Mouse (Mus musculus): ENCODE results near the gene Specc1l. TPM values are rescaled to one million over a fixed set of nuclear protein-coding genes. Genes with fewer than 3 reads are reported as not detected.
A peak's percentile ranks its signal among the peaks of the same experiment; 100 is the strongest.
"Not testable (repeated sequence)": the region's sequence is repeated elsewhere in the genome, so short reads cannot be mapped to it uniquely, and the experiment has no call there.

The Specc1l gene
- total RNA-seq, 2 experiments from 2014 or later, result 44.1 to 44.8 TPM

GRCm38 (mm10) chr10:75276427-75277013, 64.6 kb downstream of the Specc1l start:
- no peak for DNase-seq (ENCODE audit: low spot score in 2 of 2)

GRCm38 (mm10) chr10:75277501-75277900, 65.6 kb downstream of the Specc1l start:
- peak in 1 of 2 experiments; percentile 52 for DNase-seq (ENCODE audit: low spot score in 2 of 2)

- DNase-seq (ENCODE audit: low spot score in 2 of 2), result no peak
Observed at GRCm38 (mm10) chr10:75282648-75283047, 70.8 kb downstream of the Specc1l start.

- no peak for DNase-seq (ENCODE audit: low spot score in 2 of 2)
Observed at GRCm38 (mm10) chr10:75283821-75284220, 71.9 kb downstream of the Specc1l start.

GRCm38 (mm10) chr10:75288579-75288978, 76.7 kb downstream of the Specc1l start:
- no peak for DNase-seq (ENCODE audit: low spot score in 2 of 2)

GRCm38 (mm10) chr10:75289392-75289791, 77.5 kb downstream of the Specc1l start:
- DNase-seq (ENCODE audit: low spot score in 2 of 2), result no peak

- no peak for DNase-seq (ENCODE audit: low spot score in 2 of 2)
Observed at GRCm38 (mm10) chr10:75290650-75291049, 78.8 kb downstream of the Specc1l start.

GRCm38 (mm10) chr10:75291338-75291737, 79.5 kb downstream of the Specc1l start:
- no peak for DNase-seq (ENCODE audit: low spot score in 2 of 2)

GRCm38 (mm10) chr10:75292206-75292605, 80.3 kb downstream of the Specc1l start:
- DNase-seq (ENCODE audit: low spot score in 2 of 2), result not testable (repeated sequence)

- no peak for DNase-seq (ENCODE audit: low spot score in 2 of 2)
Observed at GRCm38 (mm10) chr10:75293288-75293687, 81.4 kb downstream of the Specc1l start.

GRCm38 (mm10) chr10:75294362-75294761, 82.5 kb downstream of the Specc1l start:
- DNase-seq (ENCODE audit: low spot score in 2 of 2), result no peak

- no peak for DNase-seq (ENCODE audit: low spot score in 2 of 2)
Observed at GRCm38 (mm10) chr10:75294926-75295325, 83.1 kb downstream of the Specc1l start.

GRCm38 (mm10) chr10:75298608-75299007, 86.7 kb downstream of the Specc1l start:
- no peak for DNase-seq (ENCODE audit: low spot score in 2 of 2)

- peak in 1 of 2 experiments; percentile 28 for DNase-seq (ENCODE audit: low spot score in 2 of 2)
Observed at GRCm38 (mm10) chr10:75299785-75300418, 88.0 kb downstream of the Specc1l start.

- DNase-seq (ENCODE audit: low spot score in 2 of 2), result no peak
Observed at GRCm38 (mm10) chr10:75301195-75301806, 89.4 kb downstream of the Specc1l start.

- no peak for DNase-seq (ENCODE audit: low spot score in 2 of 2)
Observed at GRCm38 (mm10) chr10:75301937-75302336, 90.1 kb downstream of the Specc1l start.

GRCm38 (mm10) chr10:75302536-75302935, 90.7 kb downstream of the Specc1l start:
- DNase-seq (ENCODE audit: low spot score in 2 of 2), result no peak

GRCm38 (mm10) chr10:75303324-75304048, 91.6 kb downstream of the Specc1l start:
- DNase-seq (ENCODE audit: low spot score in 2 of 2), result peak; percentile 81 to 86

- DNase-seq (ENCODE audit: low spot score in 2 of 2), result no peak
Observed at GRCm38 (mm10) chr10:75304049-75304405, 92.2 kb downstream of the Specc1l start.

GRCm38 (mm10) chr10:75304413-75304812, 92.5 kb downstream of the Specc1l start:
- no peak for DNase-seq (ENCODE audit: low spot score in 2 of 2)

GRCm38 (mm10) chr10:75307130-75307529, 95.3 kb downstream of the Specc1l start:
- DNase-seq (ENCODE audit: low spot score in 2 of 2), result no peak

GRCm38 (mm10) chr10:75312361-75312760, 100.5 kb downstream of the Specc1l start:
- DNase-seq (ENCODE audit: low spot score in 2 of 2), result no peak
